21 mouse cellular contexts compared by ENCODE assay signal in genomic region chr2:68732216-68732615, GRCm38 (mm10).
"Had no signal": no experiment of that assay in that cellular context is flagged by ENCODE, and none has a peak within 500 bp of the region (broad histone marks: within the 10 kb centered on the region; RNA-seq: fewer than 3 reads in every experiment).

No protein-coding gene starts in this region.

- DNase-seq: gastrocnemius, postnatal 14 days; gastrocnemius, postnatal 36 days; heart, adult 18-20 months; heart, postnatal 10 days; kidney, adult 18-20 months; kidney, adult 8-10 months; kidney, postnatal 10 days; kidney, postnatal 25 days; kidney, postnatal 4 days; left cerebral cortex, postnatal 4 days had no signal

- H3K36me3 ChIP-seq: heart, embryonic 10.5 days; heart, embryonic 12.5 days; hindbrain, embryonic 13.5 days; hindbrain, embryonic 15.5 days; limb, embryonic 13.5 days; limb, embryonic 15.5 days; liver, embryonic 12.5 days had no signal

- H3K9me3 ChIP-seq: heart, embryonic 10.5 days; hindbrain, embryonic 13.5 days; hindbrain, embryonic 15.5 days; limb, embryonic 13.5 days; limb, embryonic 15.5 days; liver, embryonic 12.5 days had no signal

- H3K4me1 ChIP-seq: hindbrain, embryonic 13.5 days; hindbrain, embryonic 15.5 days; limb, embryonic 13.5 days; limb, embryonic 15.5 days; liver, embryonic 12.5 days had no signal

- ATAC-seq: inflammation-experienced regulatory T-cells, adult 6 months; liver, embryonic 12.5 days had no signal

- H3K27me3 ChIP-seq: heart, embryonic 12.5 days; hindbrain, embryonic 13.5 days; hindbrain, embryonic 15.5 days; limb, embryonic 13.5 days; limb, embryonic 15.5 days; liver, embryonic 12.5 days had no signal

- H3K27ac ChIP-seq: heart, embryonic 10.5 days; hindbrain, embryonic 13.5 days; hindbrain, embryonic 15.5 days; layer of hippocampus, adult 2 months; left cerebral cortex, adult 2 months; limb, embryonic 13.5 days; limb, embryonic 15.5 days; liver, embryonic 12.5 days; liver, embryonic 14.5 days had no signal

- H3K4me3 ChIP-seq: heart, embryonic 10.5 days; heart, embryonic 12.5 days; hindbrain, embryonic 13.5 days; hindbrain, embryonic 15.5 days; layer of hippocampus, adult 2 months; left cerebral cortex, adult 2 months; limb, embryonic 13.5 days; limb, embryonic 15.5 days; liver, embryonic 12.5 days had no signal

- H3K9ac ChIP-seq: heart, embryonic 12.5 days; hindbrain, embryonic 13.5 days; hindbrain, embryonic 15.5 days; limb, embryonic 13.5 days; limb, embryonic 15.5 days; liver, embryonic 12.5 days; liver, embryonic 14.5 days had no signal

- H3K4me2 ChIP-seq: heart, embryonic 12.5 days; hindbrain, embryonic 13.5 days; hindbrain, embryonic 15.5 days; limb, embryonic 13.5 days; limb, embryonic 15.5 days; liver, embryonic 12.5 days had no signal
